Mouse (Mus musculus) MEL (cell line): ENCODE data around the gene Atp5g1. TPM values are rescaled to one million over a fixed set of nuclear protein-coding genes. Genes with fewer than 3 reads are reported as not detected.

Experiments
- DNase-seq: peaks from one replicate; pipeline ENCODE4 v3.0.0; 2011; ENCODE audit warnings: low read depth, low spot score
- H3K27ac ChIP-seq: 2 replicates; pipeline ENCODE4 v1.5.1; 2012; ENCODE audit warnings: low read depth, mild to moderate bottlenecking, control low read depth, low read length, moderate library complexity; ENCODE audit not compliant: control insufficient read depth
- H3K27me3 ChIP-seq, 2 experiments: fragments of 150-350 bp in 1 of 2; sonication (generic) in 1 of 2; 2 replicates each; pipeline ENCODE4 v1.6.1; 2012; ENCODE audit warnings: low read length in 2 of 2, mild to moderate bottlenecking in 2 of 2, improper control_type of control experiment in 1 of 2, moderate library complexity in 1 of 2; ENCODE audit not compliant: insufficient read depth in 2 of 2, control insufficient read depth in 1 of 2
- H3K36me3 ChIP-seq, 2 experiments: 2 replicates each; pipeline ENCODE4 v1.6.1; 2012 to 2014; ENCODE audit warnings: low read length in 2 of 2, improper control_type of control experiment in 1 of 2, inconsistent platforms in 1 of 2, mild to moderate bottlenecking in 1 of 2; ENCODE audit not compliant: insufficient read depth in 2 of 2, control insufficient read depth in 1 of 2
- H3K4me1 ChIP-seq, 2 experiments: fragments of 150-350 bp in 1 of 2; sonication (generic) in 1 of 2; 2 replicates each; pipeline ENCODE4 v1.6.1; 2012; ENCODE audit warnings: low read length in 2 of 2, improper control_type of control experiment in 1 of 2, mild to moderate bottlenecking in 1 of 2; ENCODE audit not compliant: insufficient read depth in 2 of 2, control insufficient read depth in 1 of 2
- H3K4me3 ChIP-seq, 2 experiments: fragments of 150-350 bp in 1 of 2; sonication (generic) in 1 of 2; 2 replicates each; pipeline ENCODE4 v1.5.1; 2012; ENCODE audit warnings: low read depth in 2 of 2, low read length in 2 of 2, mild to moderate bottlenecking in 2 of 2, moderate library complexity in 2 of 2, control low read depth in 1 of 2, improper control_type of control experiment in 1 of 2; ENCODE audit not compliant: control insufficient read depth in 1 of 2, insufficient read depth in 1 of 2
- H3K79me2 ChIP-seq: 2 replicates; pipeline ENCODE4 v1.6.1; 2012; ENCODE audit warnings: mild to moderate bottlenecking, low read length, moderate library complexity; ENCODE audit not compliant: control insufficient read depth, poor library complexity, insufficient read depth
- H3K9ac ChIP-seq: 2 replicates; pipeline ENCODE4 v1.6.1; 2012; ENCODE audit warnings: low read depth, mild to moderate bottlenecking, control low read depth, low read length, moderate library complexity; ENCODE audit not compliant: control insufficient read depth, poor library complexity, severe bottlenecking
- H3K9me3 ChIP-seq: fragments of 150-350 bp; sonication (generic); replicated peaks from 2 replicates; pipeline ENCODE4 v1.6.1; 2012; ENCODE audit warnings: mild to moderate bottlenecking, low read length, improper control_type of control experiment, moderate library complexity; ENCODE audit not compliant: insufficient read depth
- MAX ChIP-seq: IDR thresholded peaks from 2 replicates; pipeline ENCODE4 v1.6.1; 2011; ENCODE audit warnings: low read length, improper control_type of control experiment
- MEF2A ChIP-seq: IDR thresholded peaks from 2 replicates; pipeline ENCODE4 v1.6.1; 2014; ENCODE audit warnings: low read depth, mild to moderate bottlenecking, inconsistent platforms, low read length, improper control_type of control experiment; ENCODE audit not compliant: poor library complexity, insufficient replicate concordance, severe bottlenecking; ENCODE audit errors: extremely low read depth
- POLR2AphosphoS2 ChIP-seq: IDR thresholded peaks from 2 replicates; pipeline ENCODE4 v1.6.1; 2011; ENCODE audit warnings: low read length, improper control_type of control experiment
- SIN3A ChIP-seq: IDR thresholded peaks from 2 replicates; pipeline ENCODE4 v1.6.1; 2012; ENCODE audit warnings: low read length, improper control_type of control experiment, inconsistent platforms
- TCF12 ChIP-seq: IDR thresholded peaks from 2 replicates; pipeline ENCODE4 v1.6.1; 2014; ENCODE audit warnings: low read depth, mild to moderate bottlenecking, inconsistent platforms, low read length, improper control_type of control experiment, moderate library complexity
- ZMIZ1 ChIP-seq: IDR thresholded peaks from 2 replicates; pipeline ENCODE4 v1.6.1; 2012; ENCODE audit warnings: low read depth, mild to moderate bottlenecking, inconsistent platforms, low read length, improper control_type of control experiment, moderate library complexity
- ZNF384 ChIP-seq: IDR thresholded peaks from 2 replicates; pipeline ENCODE4 v1.6.1; 2012; ENCODE audit warnings: low read depth, mild to moderate bottlenecking, inconsistent platforms, low read length, improper control_type of control experiment
- polyA plus RNA-seq, 2 experiments: library from polyadenylated mRNA; stranded (reverse) in 1 of 2; unstranded in 1 of 2; fragments of >175 nt in 1 of 2; fragments of >200 nt in 1 of 2; gene quantifications; 2 replicates each; pipeline versions ENCODE4 v1.2.1 to v1.2.4; 2012; ENCODE audit warnings: low replicate concordance in 2 of 2, low read depth in 1 of 2; ENCODE audit not compliant: insufficient read length in 2 of 2, insufficient read depth in 1 of 2, missing spikeins in 1 of 2
- total RNA-seq: library from RNA; depleted of rRNA; stranded (reverse); fragments of 300-350 nt; gene quantifications from 2 replicates; pipeline ENCODE4 v1.2.3, GENCODE M21; 2012; rRNA removed

Atp5g1 gene
- total and polyA plus RNA-seq, 3 experiments, result 1,519 to 1,694 TPM; not detected in 1

DNA sequence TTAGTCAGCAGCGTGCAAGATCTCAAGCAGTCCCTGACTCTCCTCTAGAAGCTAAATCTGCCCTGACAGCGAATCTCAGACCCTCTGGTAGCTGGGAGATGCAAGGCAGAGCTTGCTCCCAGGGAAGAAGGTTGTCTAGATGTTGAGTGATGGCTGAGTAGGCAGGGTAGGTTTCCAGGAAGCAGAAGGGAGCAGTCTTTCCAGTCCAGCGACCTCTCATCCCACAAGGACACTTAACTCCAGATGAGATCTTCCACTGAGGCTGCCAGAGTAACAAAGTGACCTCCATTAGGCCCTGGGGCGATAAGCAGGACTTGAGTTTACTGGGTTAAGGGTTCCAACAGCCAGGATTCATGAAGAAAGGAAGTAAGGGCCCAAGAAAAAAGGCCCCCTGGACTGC is 54.8 kb downstream of the Atp5g1 start:
- Histone ChIP-seq H3K4me1 (peaks cover 0 to 5% of the 10 kb centered on the region in 2 experiments; a peak in 1 of 4 replicates), H3K27me3 (peaks cover 18% of the 10 kb centered on the region in 2 experiments), H3K4me3 (no peak overlapping the region), H3K27ac (no peak overlapping the region), H3K9me3 (no peaks in the 10 kb centered on the region), H3K9ac (no peak overlapping the region), H3K79me2 (no peaks in the 10 kb centered on the region), H3K36me3 (no peaks in the 10 kb centered on the region)
- DNase-seq, result no peak
- no peak for TF ChIP-seq POLR2AphosphoS2
- no peak for TF ChIP-seq MAX
- no peak for TF ChIP-seq MEF2A
- no peak for TF ChIP-seq ZNF384
- TF ChIP-seq TCF12, result no peak
- no peak for TF ChIP-seq ZMIZ1
- no peak for TF ChIP-seq SIN3A

Other genes with a start within 250 kb of the Atp5g1 start
- 23.5 and 24.0 TPM in 2 replicates for gene Gngt2, start 238.5 kb downstream of the Atp5g1 start, total RNA-seq
- gene Gngt2, start 238.5 kb downstream of the Atp5g1 start, polyA plus RNA-seq, result 10 to 100 TPM in 1 of 2 experiments, not detected in 1; 25.9 TPM
- gene Abi3, start 233.2 kb downstream of the Atp5g1 start, total RNA-seq, result 3.2 and 3.3 TPM in 2 replicates
- gene Abi3, start 233.2 kb downstream of the Atp5g1 start, polyA plus RNA-seq, result 10 to 100 TPM in 1 of 2 experiments, not detected in 1; 15.4 TPM
- gene B4galnt2, start 160.8 kb downstream of the Atp5g1 start, total RNA-seq, result 0.15 and 0.16 TPM in 2 replicates
- 1 to 10 TPM in 1 of 2 experiments, not detected in 1; 4.5 TPM for gene B4galnt2, start 160.8 kb downstream of the Atp5g1 start, polyA plus RNA-seq
- gene Igf2bp1, start 69.7 kb downstream of the Atp5g1 start, total RNA-seq, result 0.03 and 0.15 TPM in 2 replicates
- gene Igf2bp1, start 69.7 kb downstream of the Atp5g1 start, polyA plus RNA-seq, result not detected
- gene Gip, start 51.1 kb downstream of the Atp5g1 start, total RNA-seq, result 3.8 and 5.0 TPM in 2 replicates
- gene Gip, start 51.1 kb downstream of the Atp5g1 start, polyA plus RNA-seq, result 1 to 10 TPM in 1 of 2 experiments, not detected in 1; 7.0 TPM
- 135 and 137 TPM in 2 replicates for gene Snf8, start 40.8 kb downstream of the Atp5g1 start, total RNA-seq
- 100 to 1,000 TPM in 1 of 2 experiments, not detected in 1; 183 TPM for gene Snf8, start 40.8 kb downstream of the Atp5g1 start, polyA plus RNA-seq
- gene Ube2z, start 10.3 kb downstream of the Atp5g1 start, total RNA-seq, result 55.3 and 56.8 TPM in 2 replicates
- 10 to 100 TPM in 1 of 2 experiments, not detected in 1; 58.5 TPM for gene Ube2z, start 10.3 kb downstream of the Atp5g1 start, polyA plus RNA-seq
- not detected in 2 replicates for gene Calcoco2, start 36.3 kb upstream of the Atp5g1 start, total RNA-seq
- gene Calcoco2, start 36.3 kb upstream of the Atp5g1 start, polyA plus RNA-seq, result not detected
- not detected in 2 replicates for gene Ttll6, start 58.1 kb upstream of the Atp5g1 start, total RNA-seq
- under 1 TPM in 1 of 2 experiments, not detected in 1; 0.03 TPM for gene Ttll6, start 58.1 kb upstream of the Atp5g1 start, polyA plus RNA-seq
- gene Hoxb13, start 118.6 kb upstream of the Atp5g1 start, total RNA-seq, result 12.1 and 13.8 TPM in 2 replicates
- 10 to 100 TPM in 1 of 2 experiments, not detected in 1; 16.7 TPM for gene Hoxb13, start 118.6 kb upstream of the Atp5g1 start, polyA plus RNA-seq
- not detected in 2 replicates for gene Hoxb9, start 195.8 kb upstream of the Atp5g1 start, total RNA-seq
- not detected for gene Hoxb9, start 195.8 kb upstream of the Atp5g1 start, polyA plus RNA-seq
- gene Hoxb8, start 206.2 kb upstream of the Atp5g1 start, total RNA-seq, result not detected in 2 replicates
- gene Hoxb8, start 206.2 kb upstream of the Atp5g1 start, polyA plus RNA-seq, result not detected
- gene Hoxb7, start 211.0 kb upstream of the Atp5g1 start, total RNA-seq, result not detected in 2 replicates
- not detected for gene Hoxb7, start 211.0 kb upstream of the Atp5g1 start, polyA plus RNA-seq
- not detected in 2 replicates for gene Hoxb6, start 216.8 kb upstream of the Atp5g1 start, total RNA-seq
- not detected for gene Hoxb6, start 216.8 kb upstream of the Atp5g1 start, polyA plus RNA-seq
- not detected in 2 replicates for gene Hoxb5, start 227.7 kb upstream of the Atp5g1 start, total RNA-seq
- gene Hoxb5, start 227.7 kb upstream of the Atp5g1 start, polyA plus RNA-seq, result not detected
- not detected in 2 replicates for gene Hoxb4, start 242.6 kb upstream of the Atp5g1 start, total RNA-seq
- gene Hoxb4, start 242.6 kb upstream of the Atp5g1 start, polyA plus RNA-seq, result not detected
- not detected in 2 replicates for gene Hoxb3, start 247.7 kb upstream of the Atp5g1 start, total RNA-seq
- not detected for gene Hoxb3, start 247.7 kb upstream of the Atp5g1 start, polyA plus RNA-seq